Mouse (Mus musculus) lung, postnatal 0 days (tissue): ENCODE measurements around the gene Tex14. TPM values are rescaled to one million over a fixed set of nuclear protein-coding genes. Genes with fewer than 3 reads are reported as not detected.
A peak's percentile ranks its signal among the peaks of the same experiment; 100 is the strongest.

ENCODE experiments used
- ATAC-seq: fragments of 200-750 bp; cut with Nextera tagmentation; 2 replicates; pipeline ENCODE4 v1.8.0; 2017; ENCODE audit warnings: moderate library complexity
- DNase-seq: peaks from one replicate; pipeline ENCODE4 v3.0.0-alpha.2; 2016; ENCODE audit warnings: low spot score
- H3K27ac ChIP-seq: fragments of 300-500 bp; sonication (generic); 2 replicates; pipeline ENCODE4 v1.5.1; 2014; ENCODE audit warnings: antibody characterized with exemption, mild to moderate bottlenecking, low read length, mixed read lengths
- H3K27me3 ChIP-seq: fragments of 300-500 bp; sonication (generic); replicated peaks from 2 replicates; pipeline ENCODE4 v1.6.1; 2014; ENCODE audit warnings: low read length, mixed read lengths; ENCODE audit not compliant: insufficient read depth
- H3K36me3 ChIP-seq: fragments of 300-500 bp; sonication (generic); 2 replicates; pipeline ENCODE4 v1.6.1; 2014; ENCODE audit warnings: low read length, mixed read lengths; ENCODE audit not compliant: insufficient read depth
- H3K4me1 ChIP-seq: fragments of 300-500 bp; sonication (generic); 2 replicates; pipeline ENCODE4 v1.6.1; 2014; ENCODE audit warnings: antibody characterized with exemption, low read depth, low read length, mixed read lengths; ENCODE audit not compliant: insufficient read depth
- H3K4me2 ChIP-seq: fragments of 300-500 bp; sonication (generic); replicated peaks from 2 replicates; pipeline ENCODE4 v1.6.1; 2014; ENCODE audit warnings: low read depth, mild to moderate bottlenecking, low read length, moderate library complexity, mixed read lengths
- H3K4me3 ChIP-seq: fragments of 300-500 bp; sonication (generic); 2 replicates; pipeline ENCODE4 v1.5.1; 2014; ENCODE audit warnings: low read depth, low read length
- H3K9ac ChIP-seq: fragments of 300-500 bp; sonication (generic); replicated peaks from 2 replicates; pipeline ENCODE4 v1.6.1; 2014; ENCODE audit warnings: low read depth, mild to moderate bottlenecking
- H3K9me3 ChIP-seq: fragments of 300-500 bp; sonication (generic); 2 replicates; pipeline ENCODE4 v1.6.1; 2016; ENCODE audit warnings: low read length, mixed read lengths
- CTCF ChIP-seq: IDR thresholded peaks from 2 replicates; pipeline ENCODE4 v1.5.1; 2016; ENCODE audit warnings: antibody characterized with exemption, mild to moderate bottlenecking
- EP300 ChIP-seq: IDR thresholded peaks from 2 replicates; pipeline ENCODE4 v1.6.1; 2016; ENCODE audit warnings: antibody characterized with exemption, mild to moderate bottlenecking, control low read depth
- WGBS: fragments of 180-500 bp; shearing (Covaris S2); extraction: QIAGEN DNeasy Blood & Tissue Kit; methylation state at CpG from one replicate; pipeline ENCODE4 v1.1.7; 2014; 5-methylcytosine and 5-hydroxymethylcytosine counted together
- polyA plus RNA-seq: library from polyadenylated mRNA; unstranded; fragments of >200 nt; fragmentation: Nextera tagmentation; extraction: Ambion mirVana; gene quantifications from 2 replicates; pipeline ENCODE4 v1.2.1, GENCODE M21; 2015

Tex14 gene
- polyA plus RNA-seq, 1 experiment from 2014 or later, result 1.1 TPM

GRCm38 (mm10) chr11:87595976-87596375, 191.1 kb downstream of the Tex14 start:
- DNase-seq, result peak; percentile 38

DNA sequence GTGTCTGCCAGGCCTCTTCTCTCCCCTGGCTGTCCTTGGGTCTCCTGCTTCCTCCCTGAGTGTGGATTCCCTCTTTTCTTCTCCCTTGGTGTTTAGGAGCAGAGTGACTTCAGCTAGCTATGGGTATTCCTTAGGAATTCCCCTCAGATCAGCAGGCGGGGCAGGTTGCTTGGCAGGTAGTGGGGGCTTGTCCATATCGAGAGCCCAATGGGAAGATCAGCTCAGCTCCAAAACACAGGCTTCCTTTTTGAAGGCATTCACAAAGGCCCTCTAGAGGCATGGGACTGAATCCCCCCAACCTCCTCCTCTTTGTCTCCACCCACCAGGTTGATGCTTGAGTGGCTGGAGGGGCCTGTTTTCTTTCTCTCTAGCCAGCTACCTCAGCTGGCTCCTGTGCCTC, 191.6 kb downstream of the Tex14 start:
- H3K27ac ChIP-seq, result no peak overlapping the region
- DNase-seq (no peak), ATAC-seq (no peak)
- no peak overlapping the region for H3K9ac ChIP-seq
- WGBS, result 26% methylated on average over 2 of the region's 2 CpGs
- no peak for TF ChIP-seq EP300
- TF ChIP-seq CTCF, result no peak
- H3K9me3 ChIP-seq, result no peaks in the 10 kb centered on the region
- H3K4me2 ChIP-seq, result peak overlapping the region; percentile 97; the same call in 1 of the 2 replicates
- H3K36me3 ChIP-seq, result peaks cover 38% of the 10 kb centered on the region
- no peaks in the 10 kb centered on the region for H3K27me3 ChIP-seq
- no peak overlapping the region for H3K4me3 ChIP-seq
- peaks cover 17% of the 10 kb centered on the region; the same call in 1 of the 2 replicates for H3K4me1 ChIP-seq

More at GRCm38 (mm10) chr11:87595976-87596375, 191.1 kb downstream of the Tex14 start:
- Histone ChIP-seq H3K4me2 (peak overlapping the region; percentile 97), H3K4me1 (peaks cover 17% of the 10 kb centered on the region; the same call in 1 of the 2 replicates), H3K27ac (peak overlapping the region; percentile 72), H3K9ac (peak overlapping the region; percentile 51), H3K27me3 (no peaks in the 10 kb centered on the region), H3K4me3 (peak overlapping the region; percentile 51), H3K9me3 (no peaks in the 10 kb centered on the region), H3K36me3 (peaks cover 33% of the 10 kb centered on the region)
- ATAC-seq, result no peak
- no peak for TF ChIP-seq CTCF
- no peak for TF ChIP-seq EP300
- WGBS, result 5% methylated on average over 7 of the region's 7 CpGs

- H3K36me3 ChIP-seq, result peaks cover 41% of the 10 kb centered on the region
- peaks cover 17% of the 10 kb centered on the region; the same call in 1 of the 2 replicates for H3K4me1 ChIP-seq
- no peaks in the 10 kb centered on the region for H3K27me3 ChIP-seq
- no peak for ATAC-seq
- no peak overlapping the region for H3K4me3 ChIP-seq
- H3K9ac ChIP-seq, result no peak overlapping the region
- no peak overlapping the region for H3K4me2 ChIP-seq
- H3K9me3 ChIP-seq, result no peaks in the 10 kb centered on the region
- no peak overlapping the region for H3K27ac ChIP-seq
- TF ChIP-seq EP300 (no peak), CTCF (no peak)
- DNase-seq, result no peak
These were observed 192.2 kb downstream of the Tex14 start for GRCm38 (mm10) chr11:87597061-87597460.

GRCm38 (mm10) chr11:87599395-87600089, 194.7 kb downstream of the Tex14 start:
- peaks cover 6% of the 10 kb centered on the region; the same call in 1 of the 2 replicates for H3K4me1 ChIP-seq
- WGBS, result 82% methylated on average over 13 of the region's 13 CpGs
- peaks cover 62% of the 10 kb centered on the region for H3K36me3 ChIP-seq
- TF ChIP-seq EP300, result no peak
- TF ChIP-seq CTCF, result no peak
- ATAC-seq, result no peak
- no peak overlapping the region for H3K4me2 ChIP-seq
- DNase-seq, result no peak
- H3K27ac ChIP-seq, result no peak overlapping the region
- no peaks in the 10 kb centered on the region for H3K27me3 ChIP-seq
- no peaks in the 10 kb centered on the region for H3K9me3 ChIP-seq
- no peak overlapping the region for H3K9ac ChIP-seq
- H3K4me3 ChIP-seq, result no peak overlapping the region

- Histone ChIP-seq H3K36me3 (peaks cover 70% of the 10 kb centered on the region), H3K27ac (no peak overlapping the region), H3K4me1 (peaks cover 6% of the 10 kb centered on the region; the same call in 1 of the 2 replicates), H3K9ac (no peak overlapping the region), H3K9me3 (no peaks in the 10 kb centered on the region), H3K4me2 (no peak overlapping the region), H3K27me3 (no peaks in the 10 kb centered on the region), H3K4me3 (no peak overlapping the region)
- TF ChIP-seq CTCF (no peak), EP300 (no peak)
- ATAC-seq (no peak), DNase-seq (no peak)
- WGBS, result 82% methylated on average over 10 of the region's 10 CpGs
These were observed 195.5 kb downstream of the Tex14 start for GRCm38 (mm10) chr11:87600322-87600853.

- ATAC-seq, result no peak
- WGBS, result 92% methylated on average over 9 of the region's 9 CpGs
- H3K27me3 ChIP-seq, result no peaks in the 10 kb centered on the region
- no peak overlapping the region for H3K4me3 ChIP-seq
- H3K4me1 ChIP-seq, result no peaks in the 10 kb centered on the region
- TF ChIP-seq EP300 (no peak), CTCF (no peak)
- no peak overlapping the region for H3K9ac ChIP-seq
- H3K4me2 ChIP-seq, result no peak overlapping the region
- no peak for DNase-seq
- peaks cover 70% of the 10 kb centered on the region for H3K36me3 ChIP-seq
- no peak overlapping the region for H3K27ac ChIP-seq
- no peaks in the 10 kb centered on the region for H3K9me3 ChIP-seq
These were observed 197.4 kb downstream of the Tex14 start for GRCm38 (mm10) chr11:87602234-87602633.
